Mouse (Mus musculus): ENCODE data around the gene Piwil4.
"Not testable (repeated sequence)": the region's sequence is repeated elsewhere in the genome, so short reads cannot be mapped to it uniquely, and the experiment has no call there.

The Piwil4 gene

GRCm38 (mm10) chr9:14726005-14726404 lies 14.5 kb downstream of the Piwil4 start:
- DNase-seq (ENCODE audit: low spot score) = no peak

DNA sequence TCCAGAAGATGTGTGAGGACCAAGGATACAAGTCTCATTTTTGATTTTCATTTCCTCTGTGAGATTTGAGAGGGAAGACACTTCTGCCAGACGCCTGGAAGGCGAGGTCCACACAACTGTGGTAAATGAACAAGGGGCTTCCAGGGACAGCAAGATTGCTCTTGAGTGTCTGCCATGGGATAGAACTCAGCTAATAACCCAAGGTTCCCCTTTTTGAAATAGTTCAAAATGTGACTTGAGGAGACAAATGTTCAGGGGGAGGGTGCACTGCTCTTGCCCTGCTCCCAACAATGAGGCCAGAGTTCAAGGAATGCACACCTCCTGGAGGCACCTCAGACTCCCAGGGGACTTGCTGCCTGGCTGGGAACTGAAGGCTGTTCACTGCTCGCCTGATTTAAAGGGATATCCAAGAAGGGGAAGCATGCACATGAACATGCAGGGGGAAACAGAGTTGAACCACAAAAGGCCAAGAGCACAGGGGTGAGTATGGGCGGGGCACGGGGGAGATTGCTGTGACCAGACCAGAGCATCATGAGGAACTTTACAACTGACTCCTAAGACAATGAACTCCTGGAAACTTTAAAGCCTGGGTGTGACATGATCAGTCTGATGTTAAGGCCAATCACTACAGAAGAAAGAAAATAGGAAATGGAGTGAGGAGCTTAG lies 15.6 kb downstream of the Piwil4 start:
- DNase-seq (ENCODE audit: low spot score) = no peak

- DNase-seq (ENCODE audit: low spot score) = no peak
These were observed 18.9 kb downstream of the Piwil4 start for GRCm38 (mm10) chr9:14721610-14722009.

GRCm38 (mm10) chr9:14720384-14720783 lies 20.1 kb downstream of the Piwil4 start:
- DNase-seq (ENCODE audit: low spot score) = no peak

- DNase-seq (ENCODE audit: low spot score) = no peak
These were observed 22.2 kb downstream of the Piwil4 start for GRCm38 (mm10) chr9:14718332-14718691.

DNA sequence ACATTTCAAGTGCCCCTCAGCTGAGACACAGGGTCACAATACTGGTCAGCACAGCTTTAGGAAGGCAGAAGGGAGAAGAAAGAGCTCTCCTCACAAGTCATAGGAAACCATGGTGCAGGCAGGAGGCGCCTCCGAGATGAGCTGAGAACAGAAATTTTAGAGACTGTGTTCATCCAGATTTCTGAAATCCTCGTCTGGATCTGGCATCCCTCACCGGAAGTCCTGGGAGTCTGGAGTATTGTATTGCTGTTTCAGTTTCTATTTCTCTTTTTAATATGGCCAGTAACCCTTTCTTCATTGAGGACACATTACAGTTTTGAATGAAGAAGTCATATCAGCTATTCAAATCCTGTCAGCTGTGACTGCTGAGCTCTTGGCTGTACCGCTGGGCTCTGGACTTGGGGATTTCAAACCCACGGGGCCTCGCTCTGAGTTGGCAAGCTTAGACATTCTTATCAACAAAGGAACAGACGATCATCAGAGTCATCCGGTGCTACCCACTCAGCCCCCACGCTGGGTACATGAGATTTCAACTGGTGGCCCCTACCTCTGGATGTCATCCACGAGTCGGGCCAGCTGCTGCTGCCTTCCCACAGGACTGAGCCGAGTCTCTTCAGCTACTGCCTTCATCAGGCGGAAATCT lies 22.7 kb downstream of the Piwil4 start:
- DNase-seq (ENCODE audit: low spot score) = no peak

GRCm38 (mm10) chr9:14715258-14715657 lies 25.3 kb downstream of the Piwil4 start:
- no peak for DNase-seq (ENCODE audit: low spot score)

- no peak for DNase-seq (ENCODE audit: low spot score)
These were observed 29.6 kb downstream of the Piwil4 start for GRCm38 (mm10) chr9:14710910-14711309.

DNA sequence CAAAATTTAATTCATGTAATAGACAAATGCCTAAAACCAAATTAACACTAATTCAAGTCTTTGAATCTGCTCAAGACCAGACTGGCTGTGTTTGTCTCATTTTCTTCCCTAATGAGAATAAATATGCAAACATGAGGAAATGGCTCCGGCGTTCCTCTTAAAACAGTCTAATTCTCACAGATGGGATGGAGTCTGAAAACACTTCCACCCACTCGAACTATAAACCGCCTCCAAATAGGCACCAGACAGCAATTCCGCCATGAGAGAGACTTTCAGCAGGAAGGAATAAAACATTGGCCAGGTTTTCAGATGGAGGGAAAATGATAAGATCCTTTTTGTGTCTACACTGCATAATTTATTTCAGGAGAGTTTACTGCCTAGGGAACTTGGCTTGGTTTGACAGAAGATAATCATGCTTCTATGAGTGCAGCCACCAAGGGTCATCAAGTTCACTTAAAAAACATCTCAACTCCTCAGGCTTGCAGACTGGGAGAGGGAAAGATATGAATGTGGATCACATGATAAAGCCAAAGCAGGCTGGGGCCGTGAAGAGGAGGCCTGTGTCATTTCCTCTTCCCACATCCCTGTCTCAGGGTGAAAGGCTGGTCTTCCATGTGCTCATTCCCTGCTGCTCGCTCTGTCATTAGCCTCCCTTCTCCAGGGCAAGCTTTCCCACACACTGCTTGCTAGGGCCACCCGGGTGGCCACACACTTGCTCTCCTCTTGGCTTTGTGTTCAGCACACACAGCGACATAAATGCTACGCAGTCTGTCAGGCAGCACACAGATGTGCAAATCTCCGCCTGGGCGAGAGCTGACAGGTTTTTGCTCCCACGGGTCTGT lies 35.0 kb downstream of the Piwil4 start:
- DNase-seq (ENCODE audit: low spot score) = no peak

GRCm38 (mm10) chr9:14700795-14701194 lies 39.7 kb downstream of the Piwil4 start:
- DNase-seq (ENCODE audit: low spot score) = not testable (repeated sequence)

- DNase-seq (ENCODE audit: low spot score) = no peak
These were observed 41.3 kb downstream of the Piwil4 start for GRCm38 (mm10) chr9:14699288-14699640.

DNA sequence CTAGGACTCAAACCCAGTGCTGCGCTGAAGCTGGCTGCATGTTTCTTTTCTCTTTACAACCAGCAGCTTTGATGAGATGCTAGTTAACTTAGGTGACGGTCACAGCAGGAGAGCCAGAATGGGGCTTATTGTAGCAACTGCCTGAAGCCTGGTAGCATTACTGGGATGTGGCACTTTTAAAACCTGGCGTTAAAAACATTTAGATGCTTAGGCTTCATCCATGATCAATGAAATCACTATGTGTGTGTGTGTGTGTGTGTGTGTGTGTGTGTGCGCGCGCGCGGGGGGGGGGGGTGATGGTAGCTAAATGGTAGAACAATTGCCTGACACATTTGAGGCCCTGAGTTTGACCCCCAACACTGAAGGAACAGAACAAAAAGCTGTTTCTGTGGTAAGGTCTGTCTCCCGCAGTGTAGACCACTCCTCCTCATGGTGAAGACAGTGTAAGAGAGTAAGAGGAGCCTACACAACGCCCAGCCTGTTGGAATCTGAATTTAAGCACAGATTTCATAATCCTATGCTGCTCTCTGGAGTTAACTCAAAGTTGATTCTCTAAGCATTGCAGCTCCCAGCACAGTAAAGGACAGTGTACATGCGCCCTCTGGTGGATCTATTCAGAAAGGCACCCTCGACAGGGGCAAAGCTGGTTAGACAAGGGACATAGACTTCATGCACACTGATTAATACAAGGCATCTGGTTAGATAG lies 41.8 kb downstream of the Piwil4 start:
- DNase-seq (ENCODE audit: low spot score) = peak; percentile 96

DNA sequence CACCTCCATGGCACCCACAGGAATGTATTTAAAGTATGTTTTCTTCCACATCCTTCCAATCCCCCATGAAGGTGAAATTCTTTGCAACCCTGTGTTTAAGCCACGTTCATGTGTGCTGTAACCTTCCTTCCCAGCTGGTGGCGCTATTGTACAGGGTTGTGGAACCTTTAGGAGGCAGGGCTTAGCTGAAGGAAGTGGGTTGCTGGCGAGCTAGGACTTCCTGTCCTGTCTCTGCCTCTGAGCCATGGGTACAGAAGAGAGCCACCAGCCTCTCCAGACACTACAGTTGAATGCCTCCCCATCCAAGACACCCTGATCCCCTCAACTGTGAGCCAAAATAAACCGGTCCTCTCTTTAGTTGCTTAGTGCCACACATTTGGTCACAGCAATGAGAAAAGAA lies 42.6 kb downstream of the Piwil4 start:
- DNase-seq (ENCODE audit: low spot score) = no peak

- no peak for DNase-seq (ENCODE audit: low spot score)
These were observed 51.0 kb downstream of the Piwil4 start for GRCm38 (mm10) chr9:14689376-14690108.

DNA sequence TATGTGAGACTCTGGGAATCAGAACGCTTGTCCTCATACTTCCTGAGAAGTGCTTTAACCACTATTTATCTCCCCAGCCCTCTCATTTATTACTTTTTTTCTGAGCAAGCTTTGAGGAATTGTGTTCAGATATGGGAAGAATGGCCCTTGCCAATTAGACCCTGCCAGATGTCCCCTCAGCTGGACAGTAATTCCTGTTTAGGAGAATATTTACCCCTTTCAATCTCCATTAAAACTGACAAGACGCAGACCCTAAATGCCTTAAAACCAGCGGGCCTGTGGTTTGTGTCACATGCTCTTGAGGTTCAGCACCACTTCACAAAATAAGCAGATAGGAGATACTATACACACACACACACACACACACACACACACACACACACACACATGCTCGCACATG lies 56.2 kb downstream of the Piwil4 start:
- no peak for DNase-seq (ENCODE audit: low spot score)

DNA sequence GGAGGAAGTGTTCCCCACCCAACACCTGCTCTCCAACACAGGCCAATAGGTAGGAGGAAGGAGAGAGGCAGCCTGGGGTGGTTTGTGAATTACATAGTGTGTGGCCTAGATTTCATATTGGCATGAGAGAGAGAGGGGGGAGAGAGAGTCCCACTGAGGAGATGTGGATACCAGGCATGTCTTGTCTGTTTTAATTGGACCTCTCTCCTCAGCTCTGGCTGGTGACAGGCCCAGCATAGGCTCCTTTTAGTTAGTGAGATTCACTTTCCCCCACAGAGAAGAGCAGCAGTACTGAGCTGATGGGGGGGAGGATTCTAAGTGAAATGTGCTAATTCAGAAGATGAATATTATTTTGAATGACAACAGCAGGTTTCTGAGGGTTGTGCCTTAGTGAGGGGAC lies 57.8 kb downstream of the Piwil4 start:
- no peak for DNase-seq (ENCODE audit: low spot score)

DNA sequence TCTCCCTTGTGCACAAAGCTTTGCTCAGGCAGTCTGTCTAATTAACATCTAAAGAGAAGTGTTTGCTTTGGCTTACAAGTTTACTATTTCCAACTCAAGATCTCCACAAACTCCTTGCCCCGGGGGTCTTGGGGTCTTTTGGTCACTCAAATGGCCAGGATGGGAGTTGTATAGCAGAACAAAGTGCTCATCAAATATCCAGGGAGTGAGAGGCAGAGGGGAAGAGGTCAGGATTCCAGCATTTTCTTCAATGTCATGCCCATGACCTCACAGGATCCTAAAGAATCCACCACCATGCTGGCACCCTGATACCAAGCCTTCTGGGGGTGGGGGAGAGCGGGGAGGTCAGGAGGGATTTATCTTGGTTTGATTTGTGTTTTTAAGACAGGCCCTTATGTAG lies 59.9 kb downstream of the Piwil4 start:
- no peak for DNase-seq (ENCODE audit: low spot score)

DNA sequence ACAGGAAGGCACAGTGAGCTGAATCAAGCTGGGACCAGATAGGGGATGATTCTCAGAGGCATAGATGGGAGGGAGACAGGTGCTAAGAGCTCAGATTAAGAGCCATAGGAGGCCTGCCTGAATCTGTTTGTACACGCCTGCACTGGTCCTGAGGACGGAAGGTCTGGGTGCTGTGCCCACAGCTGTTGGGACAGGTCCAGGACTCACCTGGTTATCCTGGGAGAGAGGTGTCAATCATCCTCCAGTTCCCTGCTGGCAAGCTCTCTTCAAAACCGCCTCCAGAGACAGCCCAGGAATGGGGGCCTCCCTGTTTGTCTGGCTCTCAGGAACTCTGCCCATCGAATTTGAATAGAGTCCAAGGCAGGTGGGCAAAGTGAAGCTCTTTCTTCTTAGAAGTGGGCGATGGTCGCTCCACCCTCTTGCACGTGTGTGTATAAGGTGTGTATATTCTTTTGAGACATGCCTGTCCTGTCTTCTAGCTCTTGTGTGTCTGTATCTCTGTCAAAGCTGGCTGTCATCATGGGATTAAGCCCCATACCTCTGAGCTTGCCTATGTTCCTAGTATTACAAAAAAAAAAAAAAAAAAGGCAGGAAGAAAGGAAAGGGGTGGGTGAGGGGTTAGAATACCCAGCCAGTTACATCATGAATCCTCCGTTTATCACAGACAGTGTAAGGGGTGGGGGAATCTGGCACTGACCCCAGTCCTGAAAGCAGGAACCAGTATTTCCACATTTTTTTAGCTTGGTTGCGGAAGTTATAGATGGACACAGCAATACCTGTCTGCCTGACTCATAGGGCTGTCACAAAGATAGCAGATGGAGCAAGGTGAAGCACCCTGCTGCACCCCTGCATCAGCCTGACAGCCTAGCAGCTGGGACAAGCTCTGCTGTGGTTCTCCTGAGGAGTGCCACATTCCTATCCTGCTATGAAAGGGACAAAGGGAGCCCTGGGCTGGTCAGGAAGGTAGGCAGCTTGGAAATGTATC lies 64.5 kb downstream of the Piwil4 start:
- DNase-seq (ENCODE audit: low spot score) = no peak

DNA sequence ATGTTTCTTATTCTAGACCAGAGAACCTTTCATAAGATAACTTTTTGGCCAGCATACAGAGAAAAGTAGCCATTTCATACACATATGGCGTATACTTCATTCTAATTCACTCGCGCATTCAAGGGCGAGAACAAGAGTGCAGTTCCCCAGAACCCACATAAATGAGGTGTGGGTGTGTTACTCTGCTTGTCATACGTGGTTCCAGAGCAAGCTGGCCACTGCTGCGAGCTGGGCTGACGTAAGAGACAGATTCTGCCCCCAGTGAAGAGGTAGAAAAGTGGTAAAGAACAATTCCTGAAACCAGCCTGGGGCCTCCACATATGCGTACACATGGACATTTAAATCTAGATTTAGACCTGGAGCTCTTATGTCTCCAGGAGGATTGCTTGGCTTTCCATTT lies 66.0 kb downstream of the Piwil4 start:
- no peak for DNase-seq (ENCODE audit: low spot score)

- DNase-seq (ENCODE audit: low spot score) = peak; percentile 65
These were observed 67.4 kb downstream of the Piwil4 start for GRCm38 (mm10) chr9:14673109-14673508.

DNA sequence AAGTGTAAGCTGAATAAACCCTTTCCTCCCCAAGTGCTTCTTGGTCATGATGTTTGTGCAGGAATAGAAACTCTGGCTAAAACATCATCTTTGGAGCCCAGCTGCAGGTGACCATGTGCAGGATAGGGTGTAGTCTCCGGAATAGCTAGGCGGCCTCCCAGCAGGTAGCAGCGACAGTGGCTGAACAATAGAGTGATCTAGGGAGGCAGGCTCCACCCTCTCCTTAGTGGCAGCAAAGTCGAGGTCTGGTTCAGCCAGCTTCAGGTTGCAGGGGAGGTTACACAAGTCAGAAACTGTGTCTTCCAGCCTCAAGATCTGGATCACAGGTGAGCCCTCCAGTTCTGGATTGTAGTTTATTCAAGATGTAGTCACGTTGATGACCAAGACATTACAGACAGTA lies 68.6 kb downstream of the Piwil4 start:
- not testable (repeated sequence) for DNase-seq (ENCODE audit: low spot score)

Data from embryo, embryonic 10.5 days (tissue).